Mouse (Mus musculus) CH12.LX (cell line): ENCODE results near the gene Picalm. TPM values are rescaled to one million over a fixed set of nuclear protein-coding genes. Genes with fewer than 3 reads are reported as not detected.

Source experiments
- DNase-seq: peaks from one replicate; pipeline ENCODE4 v3.0.0-alpha.2; 2013; ENCODE audit errors: extremely low read depth
- H3K27ac ChIP-seq: 2 replicates; pipeline ENCODE4 v1.5.1; 2012; ENCODE audit warnings: low read depth, mild to moderate bottlenecking, control low read depth, moderate library complexity; ENCODE audit not compliant: insufficient read depth
- H3K27me3 ChIP-seq: replicated peaks from 2 replicates; pipeline ENCODE3; 2012; ENCODE audit warnings: inconsistent platforms
- H3K36me3 ChIP-seq, 2 experiments: replicated peaks in 1 of 2; 2 replicates each; pipeline versions ENCODE3 to v1.6.1; 2012; ENCODE audit warnings: inconsistent platforms in 1 of 2, low read length in 1 of 2, mild to moderate bottlenecking in 1 of 2, mixed read lengths in 1 of 2, moderate library complexity in 1 of 2; ENCODE audit not compliant: control insufficient read depth in 1 of 2, insufficient read depth in 1 of 2
- H3K4me1 ChIP-seq, 2 experiments: 2 replicates each; pipeline ENCODE4 v1.6.1; 2012; ENCODE audit warnings: inconsistent platforms in 1 of 2, moderate library complexity in 1 of 2; ENCODE audit not compliant: insufficient read depth in 2 of 2, control insufficient read depth in 1 of 2
- H3K4me2 ChIP-seq: 2 replicates; pipeline ENCODE4 v1.6.1; 2012; ENCODE audit warnings: low read depth, mild to moderate bottlenecking, control low read depth; ENCODE audit not compliant: poor library complexity, insufficient read depth, severe bottlenecking
- H3K4me3 ChIP-seq, 3 experiments: fragments of 150-350 bp in 1 of 3; sonication (generic) in 1 of 3; replicated peaks in 1 of 3; 2 replicates each; pipeline versions ENCODE3 to v1.5.1; 2011 to 2012; ENCODE audit warnings: low read depth in 2 of 3, low read length in 2 of 3, mild to moderate bottlenecking in 2 of 3, moderate library complexity in 2 of 3, control low read depth in 1 of 3, improper control_type of control experiment in 1 of 3, inconsistent platforms in 1 of 3, mixed read lengths in 1 of 3; ENCODE audit not compliant: poor library complexity in 1 of 3
- H3K79me2 ChIP-seq: replicated peaks from 2 replicates; pipeline ENCODE4 v1.6.1; 2012; ENCODE audit warnings: mild to moderate bottlenecking, moderate library complexity; ENCODE audit not compliant: control insufficient read depth, poor library complexity, insufficient read depth, severe bottlenecking; ENCODE audit errors: extremely low read depth
- H3K9ac ChIP-seq: 2 replicates; pipeline ENCODE4 v1.6.1; 2012; ENCODE audit warnings: low read depth, mild to moderate bottlenecking, control low read depth, moderate library complexity; ENCODE audit not compliant: insufficient read depth
- H3K9me3 ChIP-seq: replicated peaks from 2 replicates; pipeline ENCODE3; 2012; ENCODE audit warnings: low read length, inconsistent platforms, mixed read lengths
- CHD2 ChIP-seq: IDR thresholded peaks from 2 replicates; pipeline ENCODE4 v1.6.1; 2011; ENCODE audit warnings: low read length, improper control_type of control experiment
- CTCF ChIP-seq, 2 experiments: IDR thresholded peaks in 1 of 2; conservative IDR thresholded peaks in 1 of 2; 2 replicates each; pipeline ENCODE4 v1.5.1; 2011 to 2012; ENCODE audit warnings: low read depth in 2 of 2, low read length in 2 of 2, improper control_type of control experiment in 1 of 2, inconsistent platforms in 1 of 2, mild to moderate bottlenecking in 1 of 2, moderate library complexity in 1 of 2
- ELF1 ChIP-seq: IDR thresholded peaks from 2 replicates; pipeline ENCODE4 v1.6.1; 2014; ENCODE audit warnings: low read depth, mild to moderate bottlenecking, inconsistent platforms, low read length, improper control_type of control experiment
- EP300 ChIP-seq: IDR thresholded peaks from 2 replicates; pipeline ENCODE4 v1.6.1; 2011; ENCODE audit warnings: low read length, improper control_type of control experiment
- JUN ChIP-seq: IDR thresholded peaks from 2 replicates; pipeline ENCODE4 v1.6.1; 2011; ENCODE audit warnings: low read depth, mild to moderate bottlenecking, low read length, improper control_type of control experiment, moderate library complexity; ENCODE audit not compliant: insufficient read depth
- JUND ChIP-seq: conservative IDR thresholded peaks from 2 replicates; pipeline ENCODE4 v1.6.1; 2011; ENCODE audit warnings: low read depth, low read length, improper control_type of control experiment
- KAT2A ChIP-seq: IDR thresholded peaks from 2 replicates; pipeline ENCODE4 v1.6.1; 2012; ENCODE audit warnings: low read length, improper control_type of control experiment, inconsistent platforms; ENCODE audit not compliant: insufficient replicate concordance
- MAFK ChIP-seq: IDR thresholded peaks from 2 replicates; pipeline ENCODE4 v1.6.1; 2011; ENCODE audit warnings: low read length, improper control_type of control experiment; ENCODE audit not compliant: insufficient replicate concordance
- MXI1 ChIP-seq: IDR thresholded peaks from 2 replicates; pipeline ENCODE4 v1.6.1; 2011; ENCODE audit warnings: mild to moderate bottlenecking, low read depth, low read length, improper control_type of control experiment
- NRF1 ChIP-seq: IDR thresholded peaks from 2 replicates; pipeline ENCODE4 v1.6.1; 2014; ENCODE audit warnings: low read depth, mild to moderate bottlenecking, inconsistent platforms, low read length, improper control_type of control experiment, moderate library complexity
- POLR2A ChIP-seq: IDR thresholded peaks from 2 replicates; pipeline ENCODE4 v1.6.1; 2011; ENCODE audit warnings: low read depth, mild to moderate bottlenecking, improper control_type of control experiment, low read length
- RAD21 ChIP-seq: IDR thresholded peaks from 2 replicates; pipeline ENCODE4 v1.6.1; 2011; ENCODE audit warnings: low read depth, mild to moderate bottlenecking, low read length, improper control_type of control experiment, moderate library complexity
- RCOR1 ChIP-seq: conservative IDR thresholded peaks from 2 replicates; pipeline ENCODE4 v1.6.1; 2012; ENCODE audit warnings: low read depth, mild to moderate bottlenecking, inconsistent platforms, low read length, improper control_type of control experiment
- SMC3 ChIP-seq: IDR thresholded peaks from 2 replicates; pipeline ENCODE4 v1.6.1; 2011; ENCODE audit warnings: low read depth, low read length, improper control_type of control experiment
- UBTF ChIP-seq: IDR thresholded peaks from 2 replicates; pipeline ENCODE4 v1.6.1; 2012; ENCODE audit warnings: low read depth, mild to moderate bottlenecking, inconsistent platforms, low read length, improper control_type of control experiment, moderate library complexity
- USF2 ChIP-seq: conservative IDR thresholded peaks from 2 replicates; pipeline ENCODE4 v1.6.1; 2011; ENCODE audit warnings: low read depth, low read length, improper control_type of control experiment
- ZC3H11A ChIP-seq: IDR thresholded peaks from 2 replicates; pipeline ENCODE4 v1.6.1; 2012; ENCODE audit warnings: low read depth, mild to moderate bottlenecking, inconsistent platforms, low read length, improper control_type of control experiment
- ZNF384 ChIP-seq: IDR thresholded peaks from 2 replicates; pipeline ENCODE4 v1.6.1; 2012; ENCODE audit warnings: low read depth, low read length, improper control_type of control experiment, inconsistent platforms
- dilution Hi-C: fragments of 300-500 bp; cut with MboI; formaldehyde crosslinking; loops from 2 replicates; pipeline ENCODE4 v1.14.3; 2020; ENCODE audit warnings: low sequenced_read_pairs; ENCODE audit not compliant: extremely low pct_unique_long_range_greater_than_20kb, extremely low pct_ligation_motif_present
- in situ Hi-C: fragments of 300-500 bp; cut with MboI; formaldehyde crosslinking; loops from 3 replicates; pipeline ENCODE4 v1.14.3; 2019; ENCODE audit warnings: low sequenced_read_pairs, low pct_ligation_motif_present, low pct_unique_long_range_greater_than_20kb, mixed read lengths
- polyA plus RNA-seq: library from polyadenylated mRNA; unstranded; fragments of >175 nt; gene quantifications from 2 replicates; pipeline ENCODE4 v1.2.1, GENCODE M21; 2012; ENCODE audit warnings: low read depth; ENCODE audit not compliant: insufficient read length
- total RNA-seq, 2 experiments: library from RNA; depleted of rRNA; stranded (reverse); fragments of 300-350 nt in 1 of 2; fragments of >200 nt in 1 of 2; gene quantifications; 2 replicates each; pipeline ENCODE4 v1.2.3; 2012 to 2014

Gene Picalm
- total and polyA plus RNA-seq, 3 experiments, result 27.6 to 94.3 (median 53.4) TPM

DNA sequence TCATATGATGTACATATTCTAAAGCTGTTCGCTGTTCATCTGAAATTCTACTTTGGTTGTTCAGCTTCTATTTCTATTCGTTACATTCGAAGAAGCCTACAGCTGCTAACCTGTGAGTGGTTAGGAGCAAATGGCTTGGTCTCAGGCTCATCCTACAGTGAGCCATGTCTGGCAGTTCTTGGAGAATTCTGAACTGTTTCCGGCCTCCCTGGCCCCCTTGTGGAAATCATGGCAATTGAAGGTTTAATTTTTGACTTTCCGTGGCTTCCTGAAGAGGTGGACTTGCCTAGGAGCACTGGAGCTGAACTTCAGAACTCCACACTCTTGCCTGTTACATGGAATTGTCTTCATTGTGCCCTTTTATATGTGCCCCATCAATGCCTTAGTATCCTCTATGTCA lies 122.9 kb downstream of the Picalm start:
- no peaks in the 10 kb centered on the region for H3K79me2 ChIP-seq
- no peak overlapping the region for H3K4me3 ChIP-seq
- dilution Hi-C loops, result no loop called here
- H3K27ac ChIP-seq, result no peak overlapping the region
- TF ChIP-seq UBTF, result no peak
- no peak for TF ChIP-seq MXI1
- no peak for TF ChIP-seq KAT2A
- TF ChIP-seq SMC3, result peak; percentile 31; the same call in 1 of the 2 replicates
- TF ChIP-seq CTCF (conservative IDR thresholded peaks at IDR 0.05 in 1 of 2, IDR thresholded peaks at IDR 0.05 in 1 of 2; ENCODE audit: low read depth in 2 of 2, low read length in 2 of 2), result peak in 1 of 2 experiments; percentile 51; a peak in 2 of 4 replicates
- TF ChIP-seq ELF1, result no peak
- no peak for TF ChIP-seq EP300
- peak; percentile 13 for TF ChIP-seq RAD21
- no peaks in the 10 kb centered on the region for H3K36me3 ChIP-seq
- in situ Hi-C loops, result no loop called here
- no peak for DNase-seq
- peaks cover 0 to 8% of the 10 kb centered on the region in 2 experiments; a peak in 1 of 4 replicates for H3K4me1 ChIP-seq
- H3K27me3 ChIP-seq, result no peaks in the 10 kb centered on the region
- H3K9ac ChIP-seq, result no peak overlapping the region
- no peak overlapping the region for H3K4me2 ChIP-seq
- no peaks in the 10 kb centered on the region for H3K9me3 ChIP-seq

DNA sequence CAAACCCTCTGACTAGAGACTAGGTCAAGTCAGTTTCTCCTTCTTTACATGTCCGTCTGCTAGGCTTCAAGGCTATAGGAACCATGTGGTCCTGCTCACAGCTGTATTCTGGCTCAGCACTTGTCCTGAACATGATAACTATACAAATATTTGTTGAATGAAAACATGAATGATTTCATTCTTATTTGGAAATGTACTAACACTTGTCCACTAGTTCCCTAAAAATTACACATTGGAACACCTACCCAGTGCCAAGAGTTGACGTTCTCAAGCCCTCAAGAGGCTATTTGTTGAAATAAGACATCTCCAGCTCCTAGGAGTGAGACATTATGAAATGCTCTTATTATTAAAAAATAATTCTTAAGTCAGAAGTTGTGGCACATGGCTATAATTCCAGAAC lies 128.7 kb downstream of the Picalm start:
- in situ Hi-C loops, result no loop called here
- Histone ChIP-seq H3K4me1 (peaks cover 0 to 9% of the 10 kb centered on the region in 2 experiments; a peak in 1 of 4 replicates), H3K4me3 (no peak overlapping the region), H3K27me3 (no peaks in the 10 kb centered on the region), H3K79me2 (no peaks in the 10 kb centered on the region), H3K36me3 (no peaks in the 10 kb centered on the region), H3K27ac (no peak overlapping the region), H3K4me2 (no peak overlapping the region), H3K9me3 (no peaks in the 10 kb centered on the region), H3K9ac (no peak overlapping the region)
- TF ChIP-seq ZC3H11A, result no peak
- TF ChIP-seq POLR2A, result no peak
- no peak for TF ChIP-seq RCOR1
- no peak for TF ChIP-seq MAFK
- no peak for TF ChIP-seq JUN
- TF ChIP-seq JUND, result no peak
- TF ChIP-seq ZNF384, result no peak
- no peak for TF ChIP-seq USF2
- TF ChIP-seq EP300, result no peak
- no peak for TF ChIP-seq NRF1
- no peak for TF ChIP-seq KAT2A
- no peak for TF ChIP-seq CHD2
- no peak for DNase-seq
- dilution Hi-C loops, result no loop called here
